Mouse (Mus musculus) spleen, postnatal 14 days (tissue): ENCODE measurements at regions not wholly inside any gene's neighbourhood (a gene's known extent, or its start where the extent isn't known, plus 50 kb on each side); places are given as distances from the start of the nearest gene placed in this dataset.

ENCODE experiments used
- DNase-seq, 2 experiments: peaks; one replicate each; pipeline ENCODE4 v3.0.0; 2021 to 2022; ENCODE audit warnings: low spot score in 2 of 2

DNA sequence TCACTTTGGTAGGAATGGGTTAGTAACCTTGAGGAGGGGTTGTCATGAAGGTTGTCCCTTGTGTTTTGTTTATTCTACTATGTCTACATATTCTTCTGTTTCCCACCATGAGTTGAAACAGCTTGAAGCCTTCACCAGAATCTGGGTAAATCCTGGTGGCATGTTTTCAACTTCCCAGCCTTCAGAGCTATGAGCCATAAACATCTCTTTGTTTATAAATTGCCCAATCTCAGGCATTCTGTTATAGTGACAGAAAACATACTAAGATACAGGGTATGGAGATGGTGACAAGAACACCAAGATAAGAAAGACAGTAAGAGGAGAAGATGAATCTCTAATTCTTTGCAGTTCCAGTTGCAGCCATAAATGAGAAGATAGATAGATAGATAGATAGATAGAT lies 396.5 kb downstream of the Tns1 start:
- no peak for DNase-seq

DNA sequence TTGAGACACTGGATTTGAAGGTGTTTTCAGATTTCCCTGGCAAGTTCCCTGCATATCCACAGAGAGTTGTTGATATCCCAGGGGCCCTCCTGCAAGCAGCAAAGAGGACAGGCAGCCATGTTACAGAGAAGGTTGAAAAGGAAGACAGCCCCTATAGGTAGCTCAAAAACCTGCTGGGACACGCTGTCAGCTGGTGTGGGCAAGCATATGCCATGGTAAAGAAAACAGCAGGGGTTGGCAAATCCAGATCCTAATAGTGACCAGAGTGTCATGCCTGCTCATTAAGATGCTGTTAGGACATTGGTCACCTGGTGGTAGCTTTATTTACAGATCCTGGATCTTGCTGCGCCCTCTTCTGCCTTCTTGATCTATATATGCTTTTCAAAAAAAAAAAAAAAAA lies 397.6 kb downstream of the Tns1 start:
- no peak for DNase-seq

DNA sequence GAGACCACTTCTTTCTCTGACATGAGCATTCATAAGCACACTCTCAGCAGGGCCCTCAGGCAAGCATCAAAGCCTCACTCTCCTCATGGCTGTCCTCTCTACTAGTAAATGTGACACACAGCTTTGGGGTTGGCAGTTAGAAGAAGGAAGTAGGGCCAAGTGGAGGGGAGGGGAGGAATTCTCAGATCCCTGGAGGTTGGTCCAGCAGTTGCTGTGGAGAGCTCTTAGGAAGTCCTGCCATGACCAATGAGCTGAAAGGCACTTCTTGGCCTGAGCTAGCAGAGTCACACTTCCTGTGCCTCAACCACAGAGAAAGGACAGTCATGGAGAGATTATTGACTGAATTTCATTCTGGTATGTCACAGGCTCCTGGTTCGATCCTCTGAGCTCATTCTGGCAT lies 398.8 kb downstream of the Tns1 start:
- DNase-seq = no peak

DNA sequence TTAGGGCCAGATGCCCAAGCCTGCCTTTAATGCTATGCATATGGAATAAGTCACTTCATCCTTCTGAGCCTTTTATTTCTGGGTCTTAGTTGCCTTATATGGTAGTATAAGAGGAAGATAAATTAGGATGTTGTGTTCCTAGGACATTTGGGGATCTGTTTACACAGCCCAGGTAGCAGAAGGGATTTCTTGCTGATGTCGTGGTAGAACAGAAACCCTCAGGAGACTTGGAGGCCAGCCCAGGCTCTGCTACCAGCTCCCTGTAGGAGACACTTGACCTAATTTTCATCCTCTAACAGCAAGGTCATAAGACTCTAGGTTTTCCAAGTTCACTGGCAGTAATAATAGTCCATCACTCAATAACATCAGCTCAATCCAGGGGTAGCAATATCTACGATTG lies 399.7 kb downstream of the Tns1 start:
- no peak for DNase-seq

DNA sequence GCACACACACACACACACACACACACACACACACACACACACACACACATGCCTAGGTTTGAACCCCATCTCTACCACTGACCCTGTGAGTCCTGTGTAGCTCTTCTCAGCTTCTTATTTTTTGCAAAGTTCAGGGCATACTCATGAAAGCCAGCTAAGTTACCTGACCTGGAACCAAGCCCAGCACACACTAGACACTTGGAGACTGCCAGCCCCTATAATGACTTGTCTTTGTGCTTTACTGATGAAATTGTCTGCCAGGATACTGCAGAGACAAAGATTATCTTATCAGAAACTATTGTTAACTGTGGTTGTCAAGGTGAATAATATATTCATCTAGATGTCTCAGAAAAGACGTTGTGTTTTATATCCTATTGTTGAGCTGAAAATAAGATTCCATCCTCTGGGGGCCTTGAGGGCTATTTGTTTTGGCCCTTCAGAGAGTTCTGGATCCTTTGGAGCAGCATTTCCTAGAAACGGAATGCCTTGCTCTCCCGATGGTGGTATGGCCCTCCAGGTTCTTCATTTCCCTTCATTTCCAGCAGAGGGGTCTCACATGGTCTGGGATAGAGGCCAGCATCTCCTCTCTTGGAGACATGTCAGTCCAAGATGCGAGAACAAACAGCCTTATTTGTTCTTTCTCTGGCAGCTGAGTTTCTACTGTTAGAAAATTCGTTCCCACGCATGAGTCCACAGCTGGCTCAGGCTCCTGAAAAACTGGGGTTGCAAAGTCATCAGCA lies 402.6 kb downstream of the Tns1 start:
- no peak for DNase-seq

DNA sequence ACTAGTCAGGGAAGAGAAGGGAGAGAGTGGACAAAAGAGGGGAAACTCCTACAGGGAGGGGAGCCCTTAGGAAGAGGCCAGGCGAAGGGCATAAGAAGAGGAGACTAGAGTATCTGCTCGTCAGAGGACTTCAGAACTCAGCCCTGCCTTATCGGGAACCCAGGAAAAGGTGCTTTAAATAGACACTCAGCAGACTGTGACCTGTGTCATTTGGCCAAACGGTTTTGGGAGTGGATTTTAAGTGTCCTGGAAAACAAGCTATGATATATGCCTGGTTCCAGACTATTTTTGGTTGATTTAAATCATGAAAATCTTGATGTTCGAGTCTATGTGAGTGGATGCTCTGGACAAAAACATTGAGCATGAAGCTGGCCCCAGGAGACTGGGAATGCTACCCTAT lies 405.8 kb downstream of the Tns1 start:
- no peak for DNase-seq

DNA sequence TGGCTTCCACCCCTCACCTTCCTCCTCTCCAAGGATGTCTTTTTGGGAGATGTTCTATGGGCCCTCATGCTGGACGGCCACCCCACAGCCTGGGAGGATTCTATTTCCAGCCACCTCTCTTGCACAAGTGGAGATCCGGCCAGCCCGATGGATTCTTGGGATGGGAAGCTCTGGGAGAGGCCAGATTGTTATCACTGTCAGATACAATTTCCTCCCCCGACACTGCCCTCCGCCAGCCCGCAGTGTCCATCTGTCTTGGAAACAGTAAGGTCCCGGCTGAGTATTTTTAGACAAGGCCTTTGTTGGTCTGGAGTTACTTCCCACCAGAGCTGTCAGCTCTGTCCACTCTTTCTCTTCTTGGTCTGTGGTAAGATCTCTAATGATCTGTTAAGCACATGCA lies 406.8 kb downstream of the Tns1 start:
- DNase-seq = no peak

DNA sequence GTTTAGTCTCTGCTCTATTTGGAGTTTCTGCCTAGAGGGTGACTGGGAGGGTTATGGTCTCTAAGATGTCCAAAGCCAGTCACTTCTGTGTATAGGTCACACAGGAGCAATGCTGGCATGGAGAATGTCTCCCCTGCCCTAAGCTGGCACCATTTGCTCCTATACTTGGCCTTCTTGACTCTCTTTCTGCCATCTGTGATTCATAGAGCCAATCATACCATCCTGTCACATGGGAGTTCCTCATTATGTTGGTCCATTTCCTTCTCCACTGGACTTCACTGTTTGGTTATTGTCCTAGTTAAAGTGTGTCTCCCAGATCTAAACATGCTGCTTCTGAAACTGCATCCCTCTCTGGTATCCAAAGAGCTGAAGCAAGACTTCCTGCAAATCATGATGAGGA lies 407.3 kb downstream of the Tns1 start:
- no peak for DNase-seq

DNA sequence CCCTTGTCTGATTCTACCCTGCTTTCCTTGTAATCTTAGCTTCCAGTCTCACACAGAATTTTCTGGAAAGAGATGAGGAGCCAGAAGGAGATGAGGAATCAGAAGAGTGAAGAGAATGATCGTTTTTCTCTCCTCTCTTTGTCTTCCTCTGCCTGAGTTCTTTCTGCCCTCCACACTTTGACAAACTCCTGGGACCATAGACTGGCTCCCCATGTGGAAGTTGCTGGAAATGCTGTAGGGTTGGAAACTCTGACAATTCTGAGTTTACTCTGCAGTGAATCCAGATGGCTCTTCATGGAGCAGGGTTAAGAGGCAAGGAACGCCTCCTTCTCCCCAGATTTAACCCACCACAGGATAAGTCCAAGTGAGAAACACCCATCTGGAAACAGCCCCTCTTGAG lies 408.7 kb downstream of the Tns1 start:
- no peak for DNase-seq

DNA sequence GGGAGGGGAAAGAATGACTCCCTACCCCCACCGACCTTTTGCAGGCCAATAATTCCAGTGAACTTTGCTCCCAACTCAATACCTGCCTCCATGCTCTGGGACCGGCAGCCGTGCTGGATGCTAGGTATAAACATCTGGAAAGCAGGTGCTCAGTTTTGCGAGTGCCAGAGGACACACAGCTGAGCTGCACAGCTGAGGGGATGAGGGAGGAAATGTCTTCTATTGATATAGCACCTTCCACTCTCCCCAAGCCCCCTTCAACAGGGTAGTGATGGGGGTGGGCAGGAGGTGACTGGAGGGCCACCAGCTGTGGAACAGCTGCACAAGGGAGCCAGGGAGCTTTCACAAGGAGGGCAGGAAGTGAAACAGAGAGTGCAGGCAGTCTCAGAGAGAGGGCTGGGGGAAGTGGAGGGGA lies 421.8 kb downstream of the Tns1 start:
- no peak for DNase-seq

DNA sequence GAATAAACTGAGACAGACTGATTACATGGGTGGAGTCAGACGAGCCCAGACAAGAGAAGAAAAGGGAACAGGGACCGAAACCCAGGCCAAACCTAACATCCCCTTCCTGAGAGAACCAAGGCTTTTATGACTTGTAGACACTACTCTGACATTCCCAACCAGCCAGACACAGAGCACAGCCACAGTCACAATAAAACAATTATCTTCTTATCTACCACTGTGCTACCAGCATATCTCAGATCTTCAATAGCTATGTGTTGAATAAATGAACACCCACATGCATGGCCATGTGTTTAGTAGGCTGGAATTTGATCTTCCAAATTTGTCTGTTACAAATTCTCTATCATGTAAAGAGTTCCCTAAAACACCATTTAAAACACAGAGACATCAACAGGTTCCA lies 430.7 kb downstream of the Tns1 start:
- DNase-seq = no peak

DNA sequence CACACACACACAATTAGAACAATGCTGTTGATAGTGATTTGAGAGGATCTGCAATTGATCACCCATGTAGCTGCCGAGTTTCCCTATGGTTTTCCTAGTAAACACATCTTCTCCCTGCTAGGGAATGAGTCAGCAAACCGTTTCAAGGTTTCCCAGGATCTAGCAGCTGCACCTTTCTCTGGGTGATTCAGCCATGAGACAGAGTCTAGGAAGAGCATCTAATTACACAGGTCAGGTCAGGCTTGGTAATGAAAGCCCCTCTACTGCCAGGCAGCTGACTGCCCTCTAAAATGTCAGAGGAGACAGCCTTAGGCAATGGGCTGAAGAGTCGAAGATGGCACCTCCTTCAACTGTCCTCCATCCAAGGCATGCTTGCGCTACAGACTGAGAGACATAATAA lies 438.5 kb downstream of the Tns1 start:
- DNase-seq = no peak

DNA sequence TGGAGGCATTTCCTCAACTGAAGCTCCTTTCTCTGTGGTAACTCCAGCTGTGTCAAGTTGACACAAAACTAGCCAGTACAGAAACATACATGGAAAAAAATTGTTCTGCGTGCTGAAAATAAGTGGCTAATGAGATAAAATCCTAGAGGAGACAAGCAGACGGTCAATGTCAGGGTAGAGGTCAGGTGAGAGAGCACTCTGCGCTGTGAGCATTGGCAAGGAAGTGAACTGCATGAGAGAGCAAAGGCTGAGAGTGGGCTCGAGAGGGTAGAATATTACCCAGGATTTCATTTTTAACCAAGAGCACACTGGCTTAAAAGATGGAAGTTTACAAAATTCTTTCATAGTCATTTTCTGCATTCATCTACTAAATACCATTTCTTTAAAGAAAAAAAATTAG lies 439.2 kb downstream of the Tns1 start:
- DNase-seq = no peak

DNA sequence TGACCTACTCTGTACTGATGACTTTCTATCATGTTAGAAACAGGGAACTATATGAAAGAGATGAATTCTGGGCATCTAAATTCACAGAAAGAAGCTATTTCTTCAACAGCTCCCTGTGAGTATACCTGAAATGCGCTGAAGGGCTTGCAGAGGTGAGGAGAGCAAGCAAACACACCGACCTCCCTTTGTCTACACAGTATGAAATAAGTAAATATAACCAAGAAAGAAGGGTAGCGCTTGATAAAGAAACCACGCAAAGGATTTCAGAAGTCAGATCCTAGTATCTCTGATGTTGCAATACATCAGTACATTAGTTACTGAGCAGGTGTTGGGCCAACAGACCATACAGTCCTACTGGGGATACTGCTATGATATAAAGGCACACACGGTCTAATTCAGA lies 440.1 kb downstream of the Tns1 start:
- DNase-seq = no peak

DNA sequence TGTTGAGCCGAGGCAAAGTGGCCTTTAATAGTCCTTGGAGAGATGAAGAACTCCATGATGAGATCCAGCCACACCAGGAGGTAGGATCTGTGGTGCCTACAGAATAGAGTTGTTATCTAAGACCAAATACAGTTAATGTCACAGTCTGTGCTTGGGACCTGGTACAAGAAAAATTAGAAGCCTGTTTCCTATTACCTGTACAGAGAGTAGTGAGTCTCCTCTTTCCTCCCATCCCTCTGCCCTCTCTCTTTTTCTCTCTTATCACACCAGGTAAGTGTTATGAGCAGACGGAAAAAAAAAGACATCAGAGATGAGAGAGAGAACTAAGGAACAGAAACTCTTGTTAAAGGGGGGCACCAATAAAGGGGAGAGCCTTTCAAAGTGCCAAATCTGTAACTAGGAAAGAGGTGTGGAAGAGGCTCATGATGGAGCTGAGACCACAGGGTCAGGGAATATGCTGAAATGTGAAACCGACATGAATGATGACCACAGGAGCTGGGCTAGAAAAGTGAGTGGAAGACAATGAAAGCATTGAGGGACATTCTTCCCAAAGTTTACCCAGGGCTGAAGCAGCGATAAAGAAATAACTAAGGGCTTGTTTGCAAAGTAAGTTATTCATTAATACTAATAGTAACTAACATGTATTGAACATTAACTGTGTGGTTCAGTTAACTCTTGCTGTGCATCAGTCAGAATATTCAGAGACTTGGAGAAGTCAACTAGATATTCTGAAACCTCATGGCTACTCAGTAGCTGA lies 440.9 kb downstream of the Tns1 start:
- no peak for DNase-seq

DNA sequence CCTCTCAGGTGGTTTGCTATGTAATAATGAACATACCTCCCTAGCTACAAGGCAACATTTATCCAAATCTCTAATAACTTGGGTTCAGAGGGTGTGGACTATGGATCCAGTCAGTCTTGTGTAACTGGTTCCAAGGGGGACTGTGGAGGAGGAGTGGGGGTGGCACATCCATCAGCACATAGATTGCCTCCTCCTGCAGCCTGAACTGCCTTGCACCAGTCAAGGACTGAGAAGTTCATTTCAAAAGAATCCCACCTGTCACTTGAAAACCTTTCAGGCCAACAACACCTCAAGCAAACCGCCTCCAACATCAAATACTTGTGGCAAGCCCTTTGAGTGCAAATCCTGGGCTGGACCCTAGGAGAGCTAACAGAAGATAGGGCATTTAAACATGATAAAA lies 442.6 kb downstream of the Tns1 start:
- DNase-seq = no peak

DNA sequence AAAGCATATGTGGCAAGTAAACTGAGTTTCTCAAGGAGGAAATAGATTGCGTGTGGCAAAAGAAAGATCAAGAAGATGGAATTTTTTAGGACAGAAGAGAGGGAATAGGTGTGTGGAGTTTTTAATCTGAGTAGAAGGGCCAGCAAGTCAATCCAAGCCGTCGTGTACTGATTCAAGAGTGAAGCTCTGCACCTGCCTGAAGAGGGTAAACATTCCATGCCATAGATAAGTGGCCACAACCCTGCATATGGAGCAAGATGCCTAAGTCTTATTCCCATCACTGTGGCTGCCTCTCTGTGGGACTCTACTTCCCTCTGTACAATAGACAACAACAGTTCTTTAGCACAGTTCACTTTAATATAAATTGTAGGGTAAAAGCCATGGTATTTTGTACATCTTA lies 443.4 kb downstream of the Tns1 start:
- no peak for DNase-seq

DNA sequence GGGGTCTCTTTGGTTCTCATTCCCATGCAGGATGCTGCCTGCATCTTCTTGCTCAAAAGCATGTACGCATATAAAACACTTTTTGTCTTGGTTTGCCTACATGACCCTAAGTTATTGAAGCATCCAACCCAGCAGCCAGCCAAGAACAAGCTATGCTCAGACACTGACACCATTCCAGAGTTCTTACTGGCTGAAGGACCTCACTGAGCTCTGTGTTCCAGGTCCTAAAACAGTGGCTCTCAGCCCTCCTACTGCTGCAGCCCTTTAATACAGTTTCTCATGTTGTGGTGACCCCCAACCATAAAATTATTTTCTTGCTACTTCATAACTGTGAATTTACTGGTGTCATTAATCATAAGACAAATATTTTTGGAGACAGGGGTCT lies 450.4 kb downstream of the Tns1 start:
- no peak for DNase-seq

DNA sequence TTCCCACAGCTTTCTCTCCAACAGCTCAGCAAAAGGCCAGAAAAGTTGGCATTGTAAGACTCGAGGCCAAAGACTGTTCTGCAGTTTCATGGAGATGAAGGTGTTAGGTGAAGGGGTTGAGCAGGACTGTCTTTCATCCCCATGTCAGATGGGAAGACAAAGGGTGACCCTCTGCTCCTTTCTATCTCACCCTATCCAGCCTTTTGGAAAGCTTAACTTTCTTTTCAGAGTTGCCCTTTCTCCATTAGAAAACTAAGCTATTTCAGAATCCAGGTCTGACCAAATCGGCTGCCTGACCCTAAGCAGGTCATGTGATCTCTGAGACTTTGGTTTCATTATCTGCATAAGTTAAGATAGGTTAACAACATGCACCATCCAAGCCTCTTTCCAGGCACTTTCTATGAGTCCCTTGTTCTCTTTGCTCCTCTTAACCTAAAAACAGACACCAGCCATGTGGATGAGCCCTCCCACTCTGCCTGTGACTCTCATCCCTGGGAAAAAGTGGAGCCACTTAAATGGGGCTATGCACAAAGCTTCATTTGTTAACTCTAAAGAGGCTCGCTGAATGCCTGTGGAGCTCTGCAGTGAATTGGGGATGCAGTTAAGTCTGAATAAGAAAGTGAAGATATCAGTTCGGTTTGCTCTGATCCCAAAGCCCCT lies 450.9 kb downstream of the Tns1 start:
- no peak for DNase-seq

DNA sequence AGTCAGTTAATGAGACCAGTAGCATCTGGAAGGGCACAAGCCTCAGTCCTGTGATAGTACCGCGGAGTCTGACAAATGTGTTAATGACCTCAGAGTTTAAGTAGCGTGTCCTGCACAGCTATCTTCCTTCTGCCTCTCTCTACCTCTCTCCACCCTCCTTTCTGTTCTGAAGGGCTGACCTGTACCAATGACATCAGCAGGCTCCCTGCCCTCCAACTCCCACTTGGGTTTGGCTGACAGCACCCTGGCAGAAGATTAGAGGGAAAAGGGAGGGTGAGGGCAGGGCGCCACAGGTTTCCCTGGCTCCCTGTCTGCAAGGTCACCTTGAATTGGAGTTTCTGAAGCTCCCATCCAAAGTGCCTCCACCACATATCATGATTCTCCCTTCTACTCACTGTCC lies 452.0 kb downstream of the Tns1 start:
- no peak for DNase-seq

DNA sequence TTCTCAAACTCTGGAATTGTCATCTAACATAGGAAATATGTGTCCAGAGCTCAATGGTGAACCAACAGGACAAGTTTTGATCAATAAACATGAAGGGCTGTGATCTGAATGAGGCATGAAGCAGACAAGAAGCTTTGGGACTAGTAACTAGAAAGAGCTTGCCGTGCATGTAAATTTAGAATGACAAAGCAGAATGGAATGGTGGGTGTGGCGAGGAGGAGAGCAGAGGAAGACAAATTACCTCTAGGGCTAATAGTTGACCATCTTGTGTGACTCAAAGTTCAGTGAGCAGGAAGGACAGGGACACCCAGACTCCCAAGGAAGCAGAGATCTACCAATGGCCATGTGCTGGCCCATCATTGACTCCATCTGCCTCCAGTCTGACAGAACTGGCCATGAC lies 455.6 kb downstream of the Tns1 start:
- no peak for DNase-seq

DNA sequence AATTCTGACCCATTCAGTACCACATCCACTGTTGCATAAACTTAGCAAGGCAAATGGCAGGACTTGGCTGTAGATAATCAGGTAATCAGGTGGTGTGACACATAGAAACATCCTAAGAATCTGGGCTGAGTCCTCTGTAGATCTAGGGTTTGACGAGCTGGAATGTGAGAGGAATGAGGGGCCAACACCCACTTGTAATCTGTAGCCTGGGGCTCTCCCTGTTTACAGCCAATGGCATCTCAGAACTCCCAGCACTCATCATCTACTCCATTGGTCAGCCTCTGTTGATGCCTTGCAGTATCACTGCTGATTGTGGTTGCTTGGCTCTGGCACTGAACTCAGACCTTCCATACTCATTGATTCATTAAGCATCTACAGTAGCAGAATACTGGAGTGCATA lies 460.7 kb downstream of the Tns1 start:
- DNase-seq = no peak

DNA sequence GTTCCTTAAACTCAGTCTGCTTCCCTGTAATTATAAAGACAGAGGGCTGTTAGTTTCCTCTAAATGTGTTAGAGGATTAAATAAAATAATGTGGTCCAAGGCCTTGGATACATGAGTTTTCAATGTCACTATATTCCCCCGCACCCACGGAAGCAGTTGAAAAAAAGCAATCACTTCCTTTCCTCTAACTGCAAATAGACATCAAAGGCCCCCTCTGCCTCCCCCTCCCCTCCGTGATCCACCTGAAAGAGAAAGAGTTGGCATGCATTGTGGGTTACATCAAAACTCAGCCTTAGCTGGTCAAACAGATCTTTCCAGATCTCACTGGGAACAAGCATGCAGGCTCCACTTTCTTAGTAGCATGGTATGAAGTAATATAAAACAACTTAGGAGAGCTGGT lies 479.2 kb downstream of the Tns1 start:
- DNase-seq = no peak
